Mouse (Mus musculus): ENCODE results near the gene Abcc8.

Gene Abcc8

GRCm38 (mm10) chr7:46154498-46155488, 25.0 kb downstream of the Abcc8 start:
- no peak for DNase-seq

- no peak for DNase-seq
Measured at GRCm38 (mm10) chr7:46152819-46153351, 26.9 kb downstream of the Abcc8 start.

DNA sequence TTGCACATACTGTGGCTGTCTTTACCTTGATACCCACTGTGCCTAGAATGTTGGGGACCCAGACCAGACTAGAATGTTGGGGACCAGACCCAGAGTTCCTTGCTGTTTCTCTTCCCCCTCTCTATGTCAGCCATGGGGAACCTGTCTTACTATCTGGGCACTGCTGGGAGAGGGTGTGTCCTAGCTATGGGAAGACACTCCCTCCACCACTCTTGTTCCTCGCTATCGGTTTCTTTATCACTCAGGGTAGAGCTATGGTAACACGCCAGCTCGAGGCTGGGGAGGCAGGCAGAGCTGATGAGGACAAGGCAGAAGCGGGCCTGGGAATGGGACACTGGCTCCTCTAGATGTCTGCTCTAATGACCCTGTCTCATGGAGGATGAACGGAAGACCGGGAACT, 32.4 kb downstream of the Abcc8 start:
- DNase-seq, result no peak

DNA sequence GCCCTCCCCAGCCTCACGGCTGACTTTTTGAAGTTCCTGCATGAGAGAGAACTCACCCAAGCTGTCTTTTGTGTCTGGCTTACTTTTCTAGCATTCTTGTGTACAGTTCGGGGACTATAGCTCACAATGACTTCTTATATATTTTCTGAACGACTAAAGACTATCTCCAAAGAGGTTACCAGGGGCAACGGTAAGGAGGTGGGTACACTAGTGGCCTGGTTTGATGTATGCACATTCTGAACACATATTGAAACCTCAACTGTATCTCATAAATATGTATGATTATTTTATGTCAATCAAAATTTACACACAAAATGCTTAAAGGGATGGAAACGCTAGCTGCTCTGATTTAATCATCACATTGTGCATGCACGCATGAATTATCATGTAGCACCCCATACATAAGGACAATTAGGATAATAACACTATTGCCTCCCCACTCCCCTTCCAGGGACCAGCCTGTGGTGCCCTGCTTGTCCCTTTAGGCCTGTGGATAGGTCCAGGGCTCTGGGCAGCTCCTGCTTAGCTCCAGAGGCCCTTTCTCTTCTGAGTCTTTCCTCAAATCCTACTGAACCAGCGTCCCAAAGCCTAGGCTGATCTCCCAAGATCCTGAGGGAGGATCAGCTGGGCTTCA, 33.0 kb downstream of the Abcc8 start:
- no peak for DNase-seq

DNA sequence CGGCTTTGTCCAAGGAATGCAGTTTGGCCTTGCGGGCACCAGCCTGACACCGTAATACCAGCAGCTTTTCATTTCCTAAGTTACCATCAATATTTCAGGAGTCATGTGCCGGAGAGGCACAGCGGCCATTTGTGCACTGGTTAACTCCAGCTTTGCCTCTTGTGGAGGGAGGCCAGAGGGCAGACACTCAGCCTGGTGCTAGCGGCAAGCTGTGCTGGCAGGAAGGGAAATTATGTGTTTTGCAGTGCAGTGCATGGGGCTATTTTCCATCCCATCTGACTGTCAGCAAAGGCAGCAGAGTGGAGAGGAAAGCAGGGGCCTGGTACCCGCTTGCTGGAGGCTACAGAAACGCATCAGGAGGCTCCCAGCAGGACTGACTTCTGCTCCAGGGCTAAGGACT, 35.8 kb downstream of the Abcc8 start:
- no peak for DNase-seq

DNA sequence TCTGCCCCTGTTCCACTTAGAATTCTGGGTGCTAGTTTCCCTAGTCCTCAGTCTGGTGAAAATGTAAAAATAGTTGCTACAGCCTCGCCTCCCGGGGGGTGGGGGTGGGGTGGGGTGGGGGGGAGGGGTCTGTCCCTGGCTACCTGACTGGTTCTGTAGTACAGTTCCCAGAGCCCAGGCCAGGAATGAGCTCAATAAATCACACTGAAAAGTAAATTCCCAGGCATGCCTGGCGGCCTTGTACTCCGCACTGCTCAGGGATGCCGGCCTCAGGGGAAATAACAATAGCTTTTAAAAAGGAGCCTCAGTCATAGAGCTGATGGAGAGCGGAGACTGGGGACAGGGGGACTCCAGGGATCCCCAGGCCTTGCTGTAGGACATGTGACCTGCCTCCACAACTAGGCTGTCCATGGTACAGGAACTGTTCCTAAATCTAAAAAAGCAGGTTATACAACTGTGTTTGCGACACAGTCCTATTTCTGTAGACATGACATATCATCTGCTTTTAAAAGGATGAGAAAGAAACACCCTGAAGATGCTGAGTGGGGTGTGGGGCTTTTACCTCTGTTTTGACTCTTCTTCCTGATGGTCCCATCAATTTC, 41.4 kb downstream of the Abcc8 start:
- no peak for DNase-seq

GRCm38 (mm10) chr7:46133858-46134257, 46.0 kb downstream of the Abcc8 start:
- DNase-seq, result no peak

GRCm38 (mm10) chr7:46132229-46132628, 47.6 kb downstream of the Abcc8 start:
- no peak for DNase-seq

DNA sequence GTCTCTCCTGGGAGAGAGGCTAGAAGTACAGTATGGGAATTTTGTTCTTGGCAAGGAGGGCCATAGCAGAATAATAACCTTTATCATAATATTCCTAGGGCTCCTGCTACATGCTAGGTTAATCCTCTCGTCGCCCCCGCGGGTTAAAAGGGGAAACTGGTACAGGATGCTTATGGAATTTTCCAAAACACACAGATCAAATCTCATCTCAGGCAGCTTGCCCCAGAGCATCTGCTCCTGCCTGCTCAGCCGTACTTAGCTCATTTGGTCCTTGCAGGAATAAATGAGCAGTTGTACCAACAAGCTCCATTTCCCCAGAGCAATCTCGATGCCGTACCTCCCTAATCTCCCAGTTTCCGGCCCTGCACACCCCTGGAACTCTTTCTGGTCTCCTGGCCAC, 48.0 kb downstream of the Abcc8 start:
- DNase-seq, result no peak

DNA sequence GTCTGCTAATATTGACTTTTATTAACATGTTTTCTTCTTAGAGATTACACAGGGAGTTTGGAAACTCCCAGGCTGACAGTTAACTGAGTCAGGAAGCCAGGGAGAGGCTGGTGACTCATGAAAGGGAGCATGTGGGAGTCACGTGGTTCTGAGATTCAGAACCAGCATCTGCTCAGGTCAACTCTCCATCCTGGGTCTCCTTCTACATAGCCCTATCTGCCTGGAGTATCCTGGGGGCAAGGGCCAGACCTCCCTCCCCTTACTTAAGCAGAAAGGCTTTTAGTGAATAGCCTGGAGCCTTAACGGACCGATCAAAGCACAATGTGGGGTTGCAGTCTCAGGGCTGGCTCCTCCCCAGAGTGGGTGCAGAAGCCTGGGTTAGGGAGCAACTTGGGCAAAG, 48.6 kb downstream of the Abcc8 start:
- no peak for DNase-seq

DNA sequence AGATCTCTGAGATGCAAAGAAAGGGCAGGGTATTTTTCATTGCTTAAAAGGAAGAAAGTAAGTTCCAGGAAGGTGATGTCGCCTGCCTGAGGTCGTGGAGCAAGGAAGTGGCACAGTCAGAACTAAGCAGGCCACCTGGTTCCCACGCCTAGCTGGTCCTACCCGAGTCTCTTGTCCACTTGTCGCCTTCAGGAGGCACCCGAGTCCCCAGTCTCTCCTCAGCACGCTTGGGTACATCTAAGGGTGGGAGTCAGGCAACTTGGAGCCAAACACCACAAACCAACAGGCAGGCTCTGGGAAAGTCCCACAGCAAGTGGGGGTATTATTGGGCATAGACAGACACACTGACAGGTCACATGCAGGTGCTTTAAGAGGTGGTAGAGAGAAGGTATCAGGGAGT, 49.1 kb downstream of the Abcc8 start:
- DNase-seq, result no peak

DNA sequence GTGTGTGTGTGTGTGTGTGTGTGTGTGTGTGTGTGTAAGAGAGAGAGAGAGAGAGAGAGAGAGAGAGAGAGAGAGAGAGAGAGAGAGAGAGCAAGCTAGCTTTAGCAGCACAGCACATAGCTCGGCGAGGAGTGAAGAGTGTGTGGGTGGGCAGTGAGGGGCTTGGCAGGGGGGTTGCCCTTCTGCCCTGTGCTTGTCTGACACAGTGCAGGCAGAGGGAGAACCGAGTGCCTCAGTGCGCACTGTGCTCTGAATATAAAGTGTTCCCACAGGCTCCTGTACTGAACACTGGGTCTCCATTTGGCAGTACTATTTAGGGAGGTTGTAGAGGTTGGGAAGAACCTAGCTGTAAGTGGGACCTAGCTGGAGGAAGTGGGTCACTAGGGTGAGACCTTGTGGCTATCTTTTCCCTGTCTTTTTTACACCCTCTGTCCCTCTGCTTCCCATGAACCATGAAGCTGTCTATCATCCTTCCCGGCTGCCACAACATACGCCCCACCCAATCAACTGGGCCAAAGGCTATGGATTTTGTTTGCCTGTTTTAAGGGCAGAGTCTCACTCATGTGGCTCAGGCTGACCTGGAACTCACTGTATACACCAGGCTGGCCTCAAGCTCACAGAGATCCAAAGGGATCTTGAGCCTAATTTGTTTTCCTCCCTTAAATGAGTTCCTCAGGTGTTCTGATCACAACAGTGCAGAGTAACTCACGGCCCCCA, 50.2 kb downstream of the Abcc8 start:
- DNase-seq, result no peak

DNA sequence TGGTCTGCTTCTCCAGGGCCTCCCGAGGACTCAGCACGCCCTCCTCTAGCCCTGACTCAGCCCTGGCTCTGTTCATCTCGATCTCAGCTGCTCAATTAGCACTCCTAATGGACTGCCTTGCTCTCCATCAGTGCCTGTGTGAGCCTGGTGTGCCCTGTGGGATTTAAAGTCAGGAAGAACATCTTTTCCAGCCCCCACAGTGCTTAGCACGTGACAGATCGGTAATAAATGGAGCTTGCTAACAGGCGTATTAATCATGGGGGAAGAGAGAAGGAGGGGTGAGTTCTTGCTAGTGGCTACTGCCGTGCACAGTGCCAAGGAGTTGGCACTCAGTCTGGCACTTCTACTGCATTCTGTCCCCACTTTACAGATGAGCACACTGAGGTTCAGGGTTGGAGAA, 51.6 kb downstream of the Abcc8 start:
- no peak for DNase-seq

- no peak for DNase-seq
Measured at GRCm38 (mm10) chr7:46125340-46125739, 54.5 kb downstream of the Abcc8 start.

DNA sequence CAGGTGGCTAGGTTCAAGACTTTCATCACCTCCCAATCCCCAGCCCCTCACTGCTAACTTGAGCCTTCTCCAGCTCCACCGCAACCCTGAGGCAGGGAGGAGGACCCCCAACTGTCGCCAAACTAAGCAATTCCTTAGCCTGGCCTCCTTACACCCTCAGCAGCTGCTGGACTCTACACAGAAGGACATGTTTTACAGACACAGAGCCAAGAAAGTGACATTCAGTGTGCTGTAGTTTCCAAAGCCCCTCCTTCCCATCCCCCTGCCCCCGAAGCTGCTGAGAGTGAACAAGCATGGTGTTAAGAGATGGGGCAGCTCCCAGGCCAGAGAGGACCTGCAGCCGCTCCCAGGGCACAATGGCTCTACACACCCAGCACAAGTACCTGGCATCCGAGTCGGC, 55.4 kb downstream of the Abcc8 start:
- DNase-seq, result no peak

DNA sequence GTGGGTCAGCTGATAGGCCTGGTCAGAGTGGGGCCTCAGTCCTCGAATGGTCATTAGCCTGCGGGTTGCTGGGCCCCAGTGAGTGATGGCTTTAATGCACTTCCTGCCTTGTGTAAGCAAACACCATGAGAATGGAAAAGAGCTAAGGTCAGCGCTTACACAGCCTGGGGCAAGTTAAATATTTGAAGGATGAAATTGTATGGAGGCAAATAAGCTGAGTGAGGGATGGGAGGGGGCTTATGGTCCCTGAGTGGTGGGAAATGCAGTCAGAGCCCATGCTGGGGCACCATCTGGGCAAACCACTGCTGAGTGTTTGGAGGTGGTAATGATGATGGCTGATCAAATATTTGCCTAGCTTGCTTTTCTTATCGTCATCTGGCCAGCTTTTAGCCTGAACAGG, 56.9 kb downstream of the Abcc8 start:
- DNase-seq, result no peak

GRCm38 (mm10) chr7:46117035-46117434, 62.8 kb downstream of the Abcc8 start:
- DNase-seq, result no peak

- DNase-seq, result no peak
Measured at GRCm38 (mm10) chr7:46116118-46116581, 63.7 kb downstream of the Abcc8 start.

DNA sequence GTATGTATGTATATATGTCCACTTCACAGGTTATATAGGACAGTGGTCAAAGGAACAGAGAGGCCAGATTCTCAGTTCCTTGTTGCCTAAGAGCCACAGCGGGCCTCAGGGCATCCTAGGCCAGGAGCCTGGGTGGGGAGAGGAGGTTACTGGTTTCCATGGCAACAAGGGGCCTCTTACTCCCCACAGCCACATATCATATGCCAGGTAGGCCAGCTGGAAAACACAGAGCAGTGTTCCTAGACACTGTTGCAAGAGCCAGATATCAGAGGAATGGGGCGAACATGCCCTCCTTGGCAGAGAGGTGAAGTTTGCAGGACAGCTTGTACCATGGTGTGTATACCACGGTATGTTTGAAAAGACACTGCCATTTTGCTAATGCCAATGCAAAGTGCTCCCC, 66.4 kb downstream of the Abcc8 start:
- DNase-seq, result no peak

DNA sequence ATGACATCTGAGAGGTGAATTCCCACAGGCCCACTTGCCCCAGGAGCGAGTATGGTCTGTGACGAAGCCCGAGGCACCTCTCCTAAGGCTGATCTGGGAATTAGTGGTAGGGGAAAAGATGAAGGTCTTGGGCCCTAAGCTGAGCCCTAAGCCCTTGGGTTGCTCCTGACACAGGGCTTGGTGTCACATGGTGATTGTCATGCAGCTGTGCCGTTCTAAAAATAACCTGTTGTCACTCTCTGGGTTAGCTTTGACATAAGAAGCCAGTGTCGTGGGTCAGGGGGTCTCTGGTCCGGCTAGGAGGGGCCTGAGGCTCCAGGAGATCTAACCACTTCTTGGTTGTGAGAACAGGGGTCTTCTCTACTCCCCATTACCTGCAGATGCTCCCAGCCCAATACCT, 67.9 kb downstream of the Abcc8 start:
- DNase-seq, result no peak

DNA sequence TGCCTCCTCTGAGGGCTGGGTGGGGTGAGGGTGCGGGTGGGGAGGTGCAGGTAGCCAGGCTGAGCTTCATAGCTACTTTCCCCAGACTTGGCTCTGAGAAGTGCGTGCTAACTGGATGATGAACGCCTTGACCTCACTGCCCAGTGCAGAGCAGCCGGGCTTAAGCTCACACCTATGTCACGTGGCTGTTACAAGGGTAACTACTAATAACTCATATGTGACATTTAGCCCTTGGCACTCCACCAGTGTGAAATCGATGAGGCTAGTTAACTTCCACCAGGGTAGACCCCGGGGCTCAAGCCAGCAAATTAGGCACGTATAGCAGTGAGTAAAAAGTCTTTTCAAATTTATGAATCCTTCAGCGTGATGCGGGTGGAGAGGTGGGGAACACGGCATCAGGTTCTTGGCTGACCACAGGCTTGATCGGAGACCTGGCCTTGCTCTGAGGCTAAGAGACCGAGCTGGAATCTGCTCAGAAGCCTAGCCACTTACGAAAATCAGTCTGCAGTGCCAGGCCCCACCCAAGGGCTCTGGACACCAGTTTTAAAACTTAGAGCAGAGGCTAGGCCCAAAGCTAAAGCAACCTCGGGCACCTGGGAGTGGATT, 68.5 kb downstream of the Abcc8 start:
- DNase-seq, result no peak

- DNase-seq, result no peak
Measured at GRCm38 (mm10) chr7:46110079-46110478, 69.8 kb downstream of the Abcc8 start.
